Mouse (Mus musculus) liver, adult 2 months (tissue): ENCODE results near the gene Fam222b. TPM values are rescaled to one million over a fixed set of nuclear protein-coding genes. Genes with fewer than 3 reads are reported as not detected.
"Not testable (repeated sequence)": the region's sequence is repeated elsewhere in the genome, so short reads cannot be mapped to it uniquely, and the experiment has no call there.

Experiments
- DNase-seq: peaks from one replicate; pipeline ENCODE4 v3.0.0-alpha.2; 2011; ENCODE audit warnings: low read depth, low spot score; ENCODE audit errors: extremely low read depth
- H3K27ac ChIP-seq: fragments of 200-500 bp; replicated peaks from 2 replicates; pipeline ENCODE4 v1.5.1; 2012; ENCODE audit warnings: low read depth, mild to moderate bottlenecking, control low read depth, inconsistent platforms, low read length; ENCODE audit not compliant: insufficient read depth
- H3K27me3 ChIP-seq: fragments of 200-500 bp; 2 replicates; pipeline ENCODE4 v1.6.1; 2012; ENCODE audit warnings: mild to moderate bottlenecking, moderate library complexity, low read length, inconsistent platforms; ENCODE audit not compliant: control insufficient read depth, insufficient read depth
- H3K36me3 ChIP-seq: fragments of 200-500 bp; 2 replicates; pipeline ENCODE4 v1.6.1; 2012; ENCODE audit warnings: low read length, inconsistent platforms; ENCODE audit not compliant: control insufficient read depth, insufficient read depth
- H3K4me1 ChIP-seq: fragments of 200-500 bp; 2 replicates; pipeline ENCODE4 v1.6.1; 2011; ENCODE audit warnings: low read length; ENCODE audit not compliant: control insufficient read depth, insufficient read depth
- H3K4me3 ChIP-seq: fragments of 200-500 bp; 2 replicates; pipeline ENCODE4 v1.5.1; 2011; ENCODE audit warnings: low read depth, mild to moderate bottlenecking, control low read depth, low read length, moderate library complexity; ENCODE audit not compliant: insufficient read depth
- H3K79me2 ChIP-seq: fragments of 200-500 bp; 2 replicates; pipeline ENCODE4 v1.6.1; 2012; ENCODE audit warnings: inconsistent platforms, mild to moderate bottlenecking, low read length, moderate library complexity; ENCODE audit not compliant: control insufficient read depth, insufficient read depth
- H3K9ac ChIP-seq: fragments of 200-500 bp; 2 replicates; pipeline ENCODE4 v1.6.1; 2012; ENCODE audit warnings: low read depth, mild to moderate bottlenecking, control low read depth, inconsistent platforms, low read length
- CTCF ChIP-seq: fragments of 200-500 bp; IDR thresholded peaks from 2 replicates; pipeline ENCODE4 v1.5.1; 2011; ENCODE audit warnings: low read depth, low read length, control low read depth
- POLR2A ChIP-seq: fragments of 200-500 bp; IDR thresholded peaks from 2 replicates; pipeline ENCODE4 v1.6.1; 2011; ENCODE audit warnings: low read length, control low read depth; ENCODE audit not compliant: insufficient read depth; ENCODE audit errors: extremely low read depth
- WGBS: fragments of 180-500 bp; shearing (Covaris S2); methylation state at CpG from one replicate; pipeline ENCODE4 v1.1.7; 2018; 5-methylcytosine and 5-hydroxymethylcytosine counted together
- polyA plus RNA-seq: library from polyadenylated mRNA; depleted of rRNA; stranded (reverse); fragments of >200 nt; gene quantifications from 2 replicates; pipeline ENCODE4 v1.2.3, GENCODE M21; 2012
- total RNA-seq: library from RNA; depleted of rRNA; stranded (reverse); fragments of >200 nt; gene quantifications from 2 replicates; pipeline ENCODE4 v1.2.3, GENCODE M21; 2014

Fam222b gene
- total and polyA plus RNA-seq, 2 experiments, result 2.5 to 13.6 TPM

DNA sequence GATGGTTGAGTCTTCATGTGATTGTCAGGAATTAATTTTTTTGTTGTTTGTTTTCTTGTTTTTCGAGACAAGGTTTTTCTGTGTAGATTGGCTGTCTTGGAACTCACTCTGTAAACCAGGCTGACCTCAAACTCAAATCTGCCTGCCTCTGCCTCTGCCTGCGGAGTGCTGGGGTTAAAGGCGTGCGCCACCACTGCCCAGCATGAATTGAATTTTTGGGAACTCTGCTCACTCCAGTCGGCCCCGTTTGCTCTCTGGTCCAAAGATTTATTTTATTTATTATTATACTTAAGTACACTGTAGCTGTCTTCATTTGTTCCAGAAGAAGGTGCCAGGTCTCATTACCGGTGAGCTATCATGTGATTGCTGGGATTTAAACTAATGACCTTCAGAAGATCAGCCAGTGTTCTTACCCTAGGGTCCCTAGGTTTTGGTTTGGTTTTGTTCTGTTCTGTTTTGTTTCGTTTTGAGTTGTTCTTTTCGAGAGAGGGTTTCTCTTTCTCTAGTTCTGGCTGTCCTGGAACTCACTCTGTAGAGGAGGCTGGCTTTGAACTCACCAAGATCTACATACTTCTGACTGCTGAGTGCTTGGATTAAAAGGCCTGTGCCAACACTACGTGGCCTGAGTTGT lies 89.5 kb downstream of the Fam222b start:
- peaks cover 19% of the 10 kb centered on the region for H3K36me3 ChIP-seq
- WGBS, result 28% methylated on average over 10 of the region's 10 CpGs
- H3K9ac ChIP-seq, result peak overlapping the region; percentile 62
- H3K79me2 ChIP-seq, result peaks cover 5% of the 10 kb centered on the region; the same call in 1 of the 2 replicates
- H3K4me1 ChIP-seq, result peaks cover 7% of the 10 kb centered on the region
- no peak overlapping the region; the same call in 1 of the 2 replicates for H3K27ac ChIP-seq
- no peaks in the 10 kb centered on the region for H3K27me3 ChIP-seq
- H3K4me3 ChIP-seq, result peak overlapping the region; percentile 8; the same call in 1 of the 2 replicates
- DNase-seq, result peak; percentile 46
- TF ChIP-seq POLR2A, result no peak
- TF ChIP-seq CTCF, result no peak

DNA sequence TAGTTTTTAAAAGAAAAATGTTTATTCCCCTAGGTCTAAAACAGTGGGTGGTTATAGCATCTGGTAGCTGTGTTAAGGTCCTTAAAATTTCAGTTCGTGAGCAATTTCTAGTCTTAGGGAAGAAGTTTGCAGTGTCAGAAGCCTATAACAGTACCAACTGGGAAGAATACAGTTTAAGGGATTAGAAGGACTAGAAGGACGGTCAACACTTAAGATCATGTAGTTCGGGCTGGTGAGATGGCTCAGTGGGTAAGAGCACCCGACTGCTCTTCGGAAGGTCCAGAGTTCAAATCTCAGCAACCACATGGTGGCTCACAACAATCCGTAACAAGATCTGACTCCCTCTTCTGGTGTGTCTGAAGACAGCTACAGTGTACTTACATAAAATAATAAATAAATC lies 90.2 kb downstream of the Fam222b start:
- peaks cover 18% of the 10 kb centered on the region for H3K36me3 ChIP-seq
- 90% methylated on average over 6 of the region's 6 CpGs for WGBS
- H3K9ac ChIP-seq, H3K27me3 ChIP-seq, H3K79me2 ChIP-seq, H3K4me3 ChIP-seq, H3K27ac ChIP-seq, H3K4me1 ChIP-seq, DNase-seq: not testable (repeated sequence)

DNA sequence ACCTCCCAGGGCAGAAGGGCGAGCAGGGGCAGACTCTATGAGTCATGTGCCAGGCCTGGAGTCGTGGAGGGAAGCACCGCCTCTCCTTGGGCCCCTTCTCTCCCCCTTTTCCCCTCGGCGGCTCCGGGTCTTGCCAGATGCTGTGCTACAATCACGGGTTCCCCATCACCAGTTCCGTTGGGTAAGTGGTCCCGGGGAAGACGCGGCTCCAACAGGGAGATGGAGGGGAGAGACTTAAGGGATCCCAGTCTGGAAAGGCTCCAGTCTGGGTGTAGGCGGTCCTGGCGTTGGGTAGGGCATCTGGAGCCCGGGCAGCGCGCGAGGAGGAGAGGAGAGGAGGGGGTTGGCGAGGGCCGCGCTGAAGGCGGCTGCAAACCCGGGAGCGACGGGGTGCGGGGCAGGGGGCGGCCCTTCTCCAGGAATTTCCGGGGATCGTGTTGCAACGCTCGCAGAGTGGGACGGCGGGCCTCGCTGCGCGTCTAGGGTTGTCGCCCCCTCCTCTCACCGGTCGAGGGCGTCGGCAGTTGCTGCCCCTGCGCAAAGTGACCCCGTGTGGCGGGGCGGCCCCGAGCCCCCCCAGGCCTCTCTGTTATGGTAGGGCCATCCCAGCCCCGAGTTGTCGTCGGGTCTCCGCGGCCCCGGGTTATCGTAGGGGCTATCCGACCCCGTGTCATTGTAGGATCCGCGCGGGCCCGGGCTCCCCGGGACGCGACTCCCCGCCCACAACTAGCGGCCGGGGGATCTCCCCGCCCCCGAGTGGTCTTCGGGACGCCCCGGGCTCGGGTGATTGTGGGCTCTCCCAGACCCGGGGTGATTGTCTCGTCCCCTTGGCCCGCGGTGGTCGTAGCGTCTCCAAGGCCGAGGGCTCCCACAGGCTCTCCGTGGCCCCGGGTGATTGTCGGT lies 94.1 kb downstream of the Fam222b start, which contains the start of gene Rab34:
TSS of gene Rab34 (plus strand) at position 100 of the 903 bp plus-strand sequence.
- 2% methylated on average over 80 of the region's 80 CpGs for WGBS
- H3K9ac ChIP-seq, result peak within 1 kb of the TSS; percentile 86
- H3K27me3 ChIP-seq, result no peaks in the 10 kb centered on the region
- H3K4me3 ChIP-seq, result peak within 1 kb of the TSS; percentile 73
- TF ChIP-seq CTCF (no peak), POLR2A (peak; percentile 22; the same call in 1 of the 2 replicates)
- H3K4me1 ChIP-seq, result peaks cover 2% of the 10 kb centered on the region; the same call in 1 of the 2 replicates
- H3K27ac ChIP-seq, result peak within 1 kb of the TSS; percentile 29
- no peak for DNase-seq
- H3K36me3 ChIP-seq, result no peaks in the 10 kb centered on the region
- no peaks in the 10 kb centered on the region for H3K79me2 ChIP-seq

DNA sequence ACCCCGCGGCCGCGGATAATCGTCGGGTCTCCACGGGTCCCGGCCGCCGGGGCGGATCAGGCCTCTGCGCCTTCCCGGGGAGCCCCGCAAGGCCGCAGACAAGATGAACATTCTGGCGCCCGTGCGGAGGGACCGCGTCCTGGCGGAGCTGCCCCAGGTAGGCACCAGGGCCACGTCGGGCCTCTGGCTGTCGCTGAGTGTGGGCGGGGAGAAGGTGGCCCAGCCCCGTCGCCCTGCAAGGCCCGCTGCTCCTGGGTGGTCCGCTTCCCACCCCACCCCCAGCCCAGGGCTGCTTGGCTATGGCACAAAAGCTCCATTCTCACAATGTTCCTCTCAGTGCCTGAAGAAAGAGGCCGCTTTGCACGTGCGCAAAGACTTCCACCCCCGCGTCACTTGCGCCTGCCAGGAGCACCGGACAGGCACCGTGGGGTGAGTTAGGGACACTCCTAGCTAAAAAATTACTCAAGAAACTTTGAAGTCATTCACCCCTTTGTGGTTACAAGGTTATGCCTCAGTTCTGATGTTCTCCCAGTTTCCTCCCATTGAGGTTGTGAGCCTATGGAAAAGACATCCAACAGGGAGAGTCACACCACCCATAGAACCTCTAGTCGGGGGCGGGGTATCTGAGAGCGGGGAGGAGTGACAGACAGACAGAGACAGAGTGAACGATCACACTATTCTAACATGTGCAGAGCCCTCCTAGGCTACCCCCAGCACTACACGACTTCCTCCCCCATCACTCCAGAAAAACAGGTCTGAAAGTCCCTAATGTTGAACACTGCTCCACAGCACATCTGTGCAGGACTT lies 95.0 kb downstream of the Fam222b start:
- H3K9ac ChIP-seq, result peak overlapping the region; percentile 86
- 1% methylated on average over 42 of the region's 42 CpGs for WGBS
- peaks cover 2% of the 10 kb centered on the region; the same call in 1 of the 2 replicates for H3K4me1 ChIP-seq
- H3K27ac ChIP-seq, result peak overlapping the region; percentile 29
- H3K36me3 ChIP-seq, result no peaks in the 10 kb centered on the region
- H3K27me3 ChIP-seq, result no peaks in the 10 kb centered on the region
- H3K79me2 ChIP-seq, result no peaks in the 10 kb centered on the region
- H3K4me3 ChIP-seq, result peak overlapping the region; percentile 73
- peak; percentile 42 for DNase-seq
- TF ChIP-seq CTCF, result no peak
- TF ChIP-seq POLR2A, result 0 out of 2 replicates have a peak, but pooled peaks have one; percentile 16

- Histone ChIP-seq H3K4me3 (no peak overlapping the region), H3K27ac (no peak overlapping the region), H3K36me3 (no peaks in the 10 kb centered on the region), H3K4me1 (peaks cover 3% of the 10 kb centered on the region; the same call in 1 of the 2 replicates), H3K9ac (no peak overlapping the region), H3K27me3 (no peaks in the 10 kb centered on the region), H3K79me2 (no peaks in the 10 kb centered on the region)
- 60% methylated on average over 6 of the region's 6 CpGs for WGBS
- no peak for DNase-seq
- no peak for TF ChIP-seq POLR2A
- TF ChIP-seq CTCF, result no peak
Measured at GRCm38 (mm10) chr11:78190041-78190440, 95.6 kb downstream of the Fam222b start.
